In the genomic region with DNA sequence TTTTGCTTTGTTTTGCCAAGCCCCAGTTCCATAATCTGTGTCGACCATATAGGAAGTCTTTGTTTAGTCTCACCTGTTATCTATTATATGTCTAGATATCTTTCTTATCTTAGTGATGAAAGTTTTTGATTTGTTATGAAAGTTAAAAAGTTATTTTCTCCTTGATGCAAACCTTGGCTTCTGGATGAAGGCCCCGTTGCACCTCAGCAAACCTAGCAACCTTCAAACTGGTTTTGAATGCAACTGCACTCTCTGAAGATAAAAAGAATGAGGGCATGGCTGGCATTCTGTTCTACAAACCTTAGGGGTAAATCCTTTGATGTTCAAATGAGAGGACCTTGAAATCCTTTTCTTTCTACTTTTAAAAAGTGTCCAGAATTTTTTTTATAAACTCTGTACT, we compare ENCODE assay signal across 13 mouse cellular contexts.
"Had no signal": no experiment of that assay in that cellular context is flagged by ENCODE, and none has a peak within 500 bp of the region (broad histone marks: within the 10 kb centered on the region; RNA-seq: fewer than 3 reads in every experiment).

No protein-coding gene starts in this region.

- DNase-seq: gastrocnemius, postnatal 14 days; gastrocnemius, postnatal 36 days; heart, adult 11 months; heart, adult 2 months; heart, postnatal 14 days; heart, postnatal 36 days; kidney, adult 18-20 months; kidney, adult 8-10 months; kidney, postnatal 10 days; kidney, postnatal 25 days; kidney, postnatal 4 days; liver; liver, embryonic 13.5 days had no signal
